Mouse (Mus musculus) neural tube, embryonic 13.5 days (tissue): ENCODE data around the gene Caln1. TPM values are rescaled to one million over a fixed set of nuclear protein-coding genes. Genes with fewer than 3 reads are reported as not detected.

Source experiments
- ATAC-seq: fragments of 200-750 bp; cut with Nextera tagmentation; 2 replicates; pipeline ENCODE4 v1.8.0; 2017; ENCODE audit warnings: low read depth, mild to moderate bottlenecking, moderate TSS enrichment, moderate library complexity
- H3K27ac ChIP-seq: fragments of 300-500 bp; sonication (generic); replicated peaks from 2 replicates; pipeline ENCODE4 v1.5.1; 2015; ENCODE audit warnings: moderate library complexity, mild to moderate bottlenecking, inconsistent platforms
- H3K27me3 ChIP-seq: fragments of 300-500 bp; sonication (generic); 2 replicates; pipeline ENCODE4 v1.6.1; 2015; ENCODE audit warnings: mild to moderate bottlenecking, inconsistent platforms
- H3K36me3 ChIP-seq: fragments of 300-500 bp; sonication (generic); 2 replicates; pipeline ENCODE4 v1.6.1; 2015; ENCODE audit warnings: mild to moderate bottlenecking, inconsistent platforms
- H3K4me1 ChIP-seq: fragments of 300-500 bp; sonication (generic); replicated peaks from 2 replicates; pipeline ENCODE4 v1.6.1; 2015; ENCODE audit warnings: inconsistent platforms
- H3K4me2 ChIP-seq: fragments of 300-500 bp; sonication (generic); 2 replicates; pipeline ENCODE4 v1.6.1; 2015; ENCODE audit warnings: inconsistent platforms, mild to moderate bottlenecking, moderate library complexity
- H3K4me3 ChIP-seq: fragments of 300-500 bp; sonication (generic); 2 replicates; pipeline ENCODE4 v1.5.1; 2015; ENCODE audit warnings: mild to moderate bottlenecking, inconsistent platforms
- H3K9ac ChIP-seq: fragments of 300-500 bp; sonication (generic); 2 replicates; pipeline ENCODE4 v1.6.1; 2015; ENCODE audit warnings: moderate library complexity, mild to moderate bottlenecking, inconsistent platforms
- H3K9me3 ChIP-seq: fragments of 300-500 bp; sonication (generic); 2 replicates; pipeline ENCODE4 v1.6.1; 2016; ENCODE audit warnings: inconsistent platforms
- WGBS: fragments of 180-500 bp; shearing (Covaris S2); methylation state at CpG from one replicate; pipeline ENCODE4 v1.1.7; 2015; 5-methylcytosine and 5-hydroxymethylcytosine counted together
- polyA plus RNA-seq: library from polyadenylated mRNA; unstranded; fragments of >200 nt; fragmentation: Nextera tagmentation; extraction: Ambion mirVana; gene quantifications from 2 replicates; pipeline ENCODE4 v1.2.1, GENCODE M21; 2015

The Caln1 gene
- polyA plus RNA-seq, 1 experiment from 2014 or later: 10.5 TPM

DNA sequence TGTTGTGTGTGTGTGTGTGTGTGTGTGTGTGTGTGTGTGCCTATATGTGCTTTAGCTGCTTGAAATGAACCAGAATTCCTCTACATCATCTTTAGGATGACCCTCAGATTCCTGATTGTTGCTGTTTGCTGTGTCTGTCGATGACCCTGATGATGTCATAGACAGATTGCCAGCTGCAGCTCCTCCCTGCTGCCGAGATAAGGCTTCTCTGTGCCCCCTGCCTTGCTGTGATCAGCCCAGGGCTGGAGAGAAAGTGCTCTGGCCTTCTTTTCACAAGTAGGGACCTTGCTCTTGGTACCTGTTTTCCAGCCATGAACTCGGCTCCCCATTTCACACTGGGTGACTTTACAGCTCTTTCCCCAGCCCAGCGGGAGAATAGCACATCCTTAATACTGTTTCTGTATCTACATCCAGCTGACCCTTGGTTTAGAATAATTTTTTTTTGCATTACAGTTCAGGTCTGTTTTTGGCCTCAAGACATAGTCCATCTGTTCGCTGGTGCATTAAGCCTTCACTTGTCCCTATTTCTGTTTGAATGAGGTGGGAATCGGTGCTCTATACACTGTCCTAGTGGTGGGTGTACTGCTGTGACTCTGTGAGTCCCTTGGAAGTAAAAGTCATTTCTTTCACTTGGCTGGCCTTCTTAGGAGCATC, 337.1 kb downstream of the Caln1 start:
- no peak for ATAC-seq
- no peak overlapping the region for H3K4me3 ChIP-seq
- H3K27me3 ChIP-seq: no peaks in the 10 kb centered on the region
- H3K4me2 ChIP-seq: no peak overlapping the region
- H3K36me3 ChIP-seq: no peaks in the 10 kb centered on the region
- H3K9ac ChIP-seq: no peak overlapping the region
- no peaks in the 10 kb centered on the region for H3K9me3 ChIP-seq
- H3K27ac ChIP-seq: no peak overlapping the region
- 74% methylated on average over 6 of the region's 6 CpGs for WGBS
- H3K4me1 ChIP-seq: 0 out of 2 replicates have a peak, but pooled peaks cover 3% of the 10 kb centered on the region

DNA sequence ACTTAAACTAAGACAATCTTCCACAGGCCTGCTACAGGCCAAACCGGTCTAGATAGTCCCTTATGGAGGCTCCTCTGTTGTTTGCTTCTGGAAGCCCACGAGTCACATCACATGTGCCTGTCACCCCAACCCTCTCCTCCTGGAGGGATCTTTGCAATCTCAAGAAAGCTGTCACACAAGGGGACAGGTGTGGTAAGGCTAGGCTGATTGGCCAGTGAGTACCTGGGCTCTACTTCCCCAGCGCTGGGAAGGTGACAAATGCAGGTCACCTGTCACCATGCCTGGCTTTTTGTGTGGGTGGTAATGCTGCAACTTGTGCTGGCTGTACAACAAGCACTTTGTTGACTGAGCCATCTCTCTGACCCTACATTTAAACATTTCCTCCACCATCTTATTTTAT, 338.5 kb downstream of the Caln1 start:
- Histone ChIP-seq H3K4me3 (no peak overlapping the region), H3K4me1 (no peaks in the 10 kb centered on the region), H3K27ac (no peak overlapping the region), H3K36me3 (no peaks in the 10 kb centered on the region), H3K9me3 (no peaks in the 10 kb centered on the region), H3K4me2 (no peak overlapping the region), H3K9ac (no peak overlapping the region), H3K27me3 (no peaks in the 10 kb centered on the region)
- no peak for ATAC-seq
- 90% methylated on average over 3 of the region's 3 CpGs for WGBS

- Histone ChIP-seq H3K4me1 (no peaks in the 10 kb centered on the region), H3K27me3 (no peaks in the 10 kb centered on the region), H3K36me3 (no peaks in the 10 kb centered on the region), H3K27ac (no peak overlapping the region), H3K4me2 (no peak overlapping the region), H3K9ac (no peak overlapping the region), H3K9me3 (no peaks in the 10 kb centered on the region), H3K4me3 (no peak overlapping the region)
- ATAC-seq: no peak
- 79% methylated on average over 4 of the region's 4 CpGs for WGBS
Measured at GRCm38 (mm10) chr5:130708616-130709015, 339.4 kb downstream of the Caln1 start.

DNA sequence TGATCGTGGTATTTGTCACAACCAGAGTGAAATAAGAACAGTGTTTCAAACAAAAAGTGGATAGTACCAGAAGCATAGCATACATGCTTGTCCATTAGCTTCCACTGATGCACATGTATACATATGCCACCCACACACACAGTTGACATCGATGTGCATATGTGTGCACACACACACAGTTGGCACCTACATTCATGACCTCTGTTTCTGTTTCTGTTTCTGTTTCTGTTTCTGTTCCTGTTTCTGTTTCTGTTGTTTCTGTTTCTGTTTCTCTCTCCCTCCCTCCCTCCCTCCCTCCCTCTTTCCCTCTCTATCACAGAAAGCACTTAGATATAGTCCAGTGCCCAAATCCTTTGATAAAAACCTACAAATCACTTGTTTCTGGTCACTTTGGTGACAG, 342.4 kb downstream of the Caln1 start:
- Histone ChIP-seq H3K36me3 (no peaks in the 10 kb centered on the region), H3K9ac (no peak overlapping the region), H3K27me3 (no peaks in the 10 kb centered on the region), H3K9me3 (no peaks in the 10 kb centered on the region), H3K4me3 (no peak overlapping the region), H3K4me2 (no peak overlapping the region), H3K27ac (no peak overlapping the region), H3K4me1 (no peaks in the 10 kb centered on the region)
- ATAC-seq: no peak
- WGBS: 98% methylated on average over 2 of the region's 2 CpGs

- H3K4me2 ChIP-seq: no peak overlapping the region
- H3K9me3 ChIP-seq: no peaks in the 10 kb centered on the region
- ATAC-seq: no peak
- H3K27me3 ChIP-seq: no peaks in the 10 kb centered on the region
- WGBS: 74% methylated on average over 1 of the region's 1 CpGs
- H3K9ac ChIP-seq: no peak overlapping the region
- H3K36me3 ChIP-seq: no peaks in the 10 kb centered on the region
- no peak overlapping the region for H3K4me3 ChIP-seq
- H3K4me1 ChIP-seq: no peaks in the 10 kb centered on the region
- no peak overlapping the region for H3K27ac ChIP-seq
Measured at GRCm38 (mm10) chr5:130712281-130712680, 343.0 kb downstream of the Caln1 start.

DNA sequence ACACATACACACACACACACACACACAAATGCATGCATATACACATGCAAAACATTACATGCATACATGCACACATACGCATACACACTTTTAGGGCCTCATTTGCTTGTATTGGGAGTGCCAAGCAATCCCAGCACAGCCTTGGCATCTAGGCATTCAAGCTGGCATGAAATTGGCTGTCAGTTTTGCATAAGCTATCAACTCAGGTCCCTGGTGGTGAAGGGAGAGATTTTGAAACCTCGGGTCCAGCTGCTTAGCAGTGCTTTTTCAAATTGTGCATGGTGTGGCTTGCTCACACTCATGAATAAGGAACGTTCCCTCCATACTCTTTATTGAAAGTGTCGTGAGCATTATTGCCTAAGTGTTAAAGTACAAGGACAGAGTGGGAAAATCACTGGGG, 345.9 kb downstream of the Caln1 start:
- 80% methylated on average over 4 of the region's 4 CpGs for WGBS
- Histone ChIP-seq H3K4me2 (no peak overlapping the region), H3K9ac (no peak overlapping the region), H3K4me3 (no peak overlapping the region), H3K27ac (no peak overlapping the region), H3K36me3 (no peaks in the 10 kb centered on the region), H3K9me3 (no peaks in the 10 kb centered on the region), H3K27me3 (no peaks in the 10 kb centered on the region), H3K4me1 (no peaks in the 10 kb centered on the region)
- ATAC-seq: no peak

GRCm38 (mm10) chr5:130718385-130718784, 349.1 kb downstream of the Caln1 start:
- Histone ChIP-seq H3K4me1 (no peaks in the 10 kb centered on the region), H3K27me3 (no peaks in the 10 kb centered on the region), H3K9ac (no peak overlapping the region), H3K27ac (no peak overlapping the region), H3K9me3 (no peaks in the 10 kb centered on the region), H3K36me3 (no peaks in the 10 kb centered on the region), H3K4me2 (no peak overlapping the region), H3K4me3 (no peak overlapping the region)
- ATAC-seq: no peak
- WGBS: 63% methylated on average over 9 of the region's 9 CpGs

DNA sequence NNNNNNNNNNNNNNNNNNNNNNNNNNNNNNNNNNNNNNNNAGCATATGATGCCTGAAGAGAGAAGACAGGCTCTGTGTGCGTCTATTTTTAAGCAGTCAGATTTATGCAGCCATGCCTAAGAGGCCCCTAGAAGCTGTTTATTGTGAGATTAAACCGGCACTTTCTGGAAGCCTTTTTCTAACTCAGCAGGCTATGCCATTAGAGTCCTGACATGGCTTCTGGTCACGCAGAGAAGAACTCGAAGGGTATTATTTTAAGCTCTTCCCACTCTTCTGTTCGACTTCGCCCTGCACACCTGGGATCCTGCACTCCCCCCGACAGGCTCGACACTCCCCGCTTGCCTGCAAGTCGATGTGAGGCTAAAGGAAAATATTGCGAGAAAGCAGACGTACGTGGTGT, 372.9 kb downstream of the Caln1 start:
- no peak for ATAC-seq
- Histone ChIP-seq H3K27ac (no peak overlapping the region), H3K9me3 (no peaks in the 10 kb centered on the region), H3K27me3 (no peaks in the 10 kb centered on the region), H3K4me1 (no peaks in the 10 kb centered on the region), H3K4me2 (no peak overlapping the region), H3K36me3 (no peaks in the 10 kb centered on the region), H3K4me3 (no peak overlapping the region), H3K9ac (no peak overlapping the region)
- 63% methylated on average over 13 of the region's 13 CpGs for WGBS

GRCm38 (mm10) chr5:130757517-130757916, 388.3 kb downstream of the Caln1 start:
- Histone ChIP-seq H3K27me3 (no peaks in the 10 kb centered on the region), H3K9ac (no peak overlapping the region), H3K36me3 (no peaks in the 10 kb centered on the region), H3K9me3 (0 out of 2 replicates have a peak, but pooled peaks cover 4% of the 10 kb centered on the region), H3K27ac (no peak overlapping the region), H3K4me1 (no peaks in the 10 kb centered on the region), H3K4me3 (no peak overlapping the region), H3K4me2 (no peak overlapping the region)
- ATAC-seq: no peak
- 92% methylated on average over 3 of the region's 3 CpGs for WGBS

DNA sequence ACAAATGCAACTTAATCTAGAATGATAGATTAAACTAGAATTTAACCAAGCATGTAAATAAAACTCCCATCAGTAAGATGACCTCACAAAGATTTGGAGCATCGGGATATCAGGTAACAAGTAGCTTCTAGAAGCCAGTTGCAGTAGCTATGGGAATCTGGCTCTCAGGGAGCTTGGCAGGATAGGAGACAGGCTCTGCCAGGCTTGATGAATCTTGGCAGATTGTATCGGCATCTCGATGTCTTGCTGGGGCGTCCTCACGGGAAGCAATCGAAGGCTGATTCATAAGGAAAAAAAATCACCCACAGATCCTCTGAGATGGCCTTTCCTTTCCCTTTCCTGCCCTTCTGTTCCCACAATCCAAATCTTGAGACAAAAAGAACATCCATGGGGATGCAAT, 396.5 kb downstream of the Caln1 start:
- no peaks in the 10 kb centered on the region for H3K27me3 ChIP-seq
- no peaks in the 10 kb centered on the region for H3K36me3 ChIP-seq
- H3K4me3 ChIP-seq: no peak overlapping the region
- H3K27ac ChIP-seq: no peak overlapping the region
- H3K9ac ChIP-seq: no peak overlapping the region
- no peaks in the 10 kb centered on the region for H3K4me1 ChIP-seq
- H3K9me3 ChIP-seq: 0 out of 2 replicates have a peak, but pooled peaks cover under 1% of the 10 kb centered on the region
- ATAC-seq: no peak
- H3K4me2 ChIP-seq: no peak overlapping the region
- WGBS: 92% methylated on average over 6 of the region's 6 CpGs

DNA sequence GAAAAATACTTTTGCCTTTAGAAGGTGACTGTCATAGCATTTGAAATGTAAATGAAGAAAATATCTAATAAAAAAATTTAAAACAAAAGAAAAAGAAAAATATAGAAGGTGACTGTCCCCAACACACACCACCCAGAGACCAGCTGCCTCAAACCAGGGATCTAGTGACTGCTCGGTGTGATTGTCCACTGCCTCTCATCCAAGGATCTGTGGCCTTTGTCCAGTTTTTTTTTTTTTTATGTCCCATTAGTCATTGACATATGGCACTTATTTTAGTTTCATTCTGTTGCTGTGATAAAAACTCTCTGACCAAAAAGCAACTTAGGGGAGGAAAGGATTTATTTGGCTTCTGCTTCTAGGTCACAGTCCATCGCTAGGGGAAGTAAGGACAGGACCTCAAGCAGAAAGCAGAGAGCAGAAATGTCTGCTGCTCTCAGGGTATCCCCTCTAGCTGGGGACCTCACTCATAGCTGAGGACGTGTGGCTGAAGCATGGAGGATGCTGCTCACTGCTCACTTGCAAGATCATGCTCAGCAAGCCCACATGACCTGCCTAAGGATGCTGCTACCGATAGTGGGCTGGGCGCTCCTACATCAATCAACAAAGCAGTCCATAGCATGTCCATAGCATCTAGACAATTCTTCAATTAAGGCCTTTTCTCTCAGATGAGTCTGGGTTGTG, 401.9 kb downstream of the Caln1 start:
- no peaks in the 10 kb centered on the region for H3K27me3 ChIP-seq
- no peaks in the 10 kb centered on the region for H3K9me3 ChIP-seq
- no peak for ATAC-seq
- no peak overlapping the region for H3K4me3 ChIP-seq
- H3K4me1 ChIP-seq: no peaks in the 10 kb centered on the region
- H3K4me2 ChIP-seq: no peak overlapping the region
- no peak overlapping the region for H3K27ac ChIP-seq
- 80% methylated on average over 5 of the region's 5 CpGs for WGBS
- H3K9ac ChIP-seq: no peak overlapping the region
- H3K36me3 ChIP-seq: no peaks in the 10 kb centered on the region

DNA sequence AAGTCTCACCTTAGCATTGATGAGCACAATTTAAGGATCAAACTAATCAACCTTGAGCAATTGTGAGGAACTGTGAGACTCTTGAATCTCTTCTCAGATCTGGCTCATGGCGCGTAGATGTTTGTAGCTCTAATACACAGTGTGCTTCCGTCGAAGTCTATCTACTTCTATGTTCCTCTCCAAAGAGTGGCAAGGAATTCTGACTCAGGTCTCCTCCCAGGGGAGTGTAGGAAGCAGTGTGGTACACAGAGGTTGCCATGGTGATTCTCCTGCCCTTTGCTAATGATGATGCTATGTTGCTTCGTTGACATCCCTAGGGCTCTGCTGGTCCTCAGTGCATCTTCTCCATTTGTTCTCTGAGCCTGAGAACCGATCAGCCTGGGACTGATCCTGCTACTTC, 403.2 kb downstream of the Caln1 start:
- 83% methylated on average over 6 of the region's 6 CpGs for WGBS
- Histone ChIP-seq H3K9ac (no peak overlapping the region), H3K4me1 (no peaks in the 10 kb centered on the region), H3K9me3 (no peaks in the 10 kb centered on the region), H3K4me3 (no peak overlapping the region), H3K27ac (no peak overlapping the region), H3K36me3 (no peaks in the 10 kb centered on the region), H3K27me3 (no peaks in the 10 kb centered on the region), H3K4me2 (no peak overlapping the region)
- ATAC-seq: no peak

DNA sequence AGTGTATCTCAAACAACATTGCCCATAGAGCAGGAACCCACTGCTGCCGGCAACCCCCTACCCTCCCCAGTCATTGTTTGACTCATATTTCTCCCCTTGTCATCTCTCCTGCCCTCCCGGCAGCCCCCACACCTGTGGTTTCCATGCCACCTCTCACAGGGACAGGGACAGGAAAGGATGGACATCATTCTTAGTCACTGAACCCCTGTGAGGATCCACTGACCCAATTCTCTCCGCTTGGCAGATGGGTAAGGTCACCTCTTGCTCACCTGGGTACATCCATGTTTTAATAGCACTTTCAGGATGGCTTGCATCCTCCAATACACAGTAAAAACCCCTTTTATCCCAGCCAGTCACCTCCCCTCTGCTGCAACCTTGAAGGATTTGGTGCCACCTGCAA, 405.7 kb downstream of the Caln1 start:
- no peaks in the 10 kb centered on the region for H3K4me1 ChIP-seq
- WGBS: 96% methylated on average over 3 of the region's 3 CpGs

More for the DNA sequence above, 405.7 kb downstream of the Caln1 start:
- H3K9ac ChIP-seq: no peak overlapping the region
- H3K4me3 ChIP-seq: no peak overlapping the region
- H3K27me3 ChIP-seq: no peaks in the 10 kb centered on the region
- H3K9me3 ChIP-seq: no peaks in the 10 kb centered on the region
- H3K36me3 ChIP-seq: no peaks in the 10 kb centered on the region
- no peak overlapping the region for H3K4me2 ChIP-seq
- ATAC-seq: no peak
- H3K27ac ChIP-seq: no peak overlapping the region
